Mouse (Mus musculus) cerebellum, postnatal 4 days (tissue): Measurements from ENCODE around the gene H2-M1.

ENCODE experiments used
- DNase-seq, 2 experiments: peaks; one replicate each; pipeline ENCODE4 v3.0.0; 2022; ENCODE audit warnings: low spot score in 2 of 2, mixed read lengths in 1 of 2

The H2-M1 gene

GRCm38 (mm10) chr17:36672119-36672518 is at the start of gene H2-M1:
Gene H2-M1 (minus strand): TSS chr17:36672219.
- no peak for DNase-seq

- DNase-seq: no peak
Measured at GRCm38 (mm10) chr17:36697693-36698092, 25.7 kb upstream of the H2-M1 start.

- DNase-seq: no peak
Measured at GRCm38 (mm10) chr17:36642566-36642965, 29.5 kb downstream of the H2-M1 start, which contains the start of gene H2-M9. Gene H2-M9 (minus strand): TSS chr17:36642666.
